Mouse (Mus musculus) myocyte (in vitro differentiated cells): ENCODE measurements around the gene Pitpnm3. TPM values are rescaled to one million over a fixed set of nuclear protein-coding genes. Genes with fewer than 3 reads are reported as not detected.

Source experiments
- H3K27me3 ChIP-seq: one replicate; pipeline ENCODE4 v1.6.1; 2011; ENCODE audit not compliant: control insufficient read depth, insufficient read depth, insufficient read length
- H3K36me3 ChIP-seq: one replicate; pipeline ENCODE4 v1.6.1; 2011; ENCODE audit not compliant: control insufficient read depth, insufficient read depth
- H3K4me2 ChIP-seq: one replicate; pipeline ENCODE4 v1.6.1; 2011; ENCODE audit warnings: low read depth, control low read depth
- H3K4me3 ChIP-seq: one replicate; pipeline ENCODE4 v1.5.1; 2011; ENCODE audit warnings: mild to moderate bottlenecking, control low read depth, moderate library complexity
- H3K79me2 ChIP-seq: one replicate; pipeline ENCODE4 v1.6.1; 2011; ENCODE audit not compliant: control insufficient read depth, insufficient read depth
- H3ac ChIP-seq: one replicate; pipeline ENCODE4 v1.6.1; 2011; ENCODE audit not compliant: control insufficient read depth, insufficient read length
- CEBPB ChIP-seq: IDR thresholded peaks from 2 replicates; pipeline ENCODE4 v1.6.1; 2011; ENCODE audit warnings: mild to moderate bottlenecking, moderate library complexity; ENCODE audit not compliant: poor library complexity, insufficient read depth, severe bottlenecking
- E2F4 ChIP-seq: IDR thresholded peaks from one replicate; pipeline ENCODE4 v1.6.1; 2011; ENCODE audit warnings: mild to moderate bottlenecking, control low read depth, moderate library complexity; ENCODE audit not compliant: insufficient read depth
- MAX ChIP-seq: IDR thresholded peaks from one replicate; pipeline ENCODE4 v1.6.1; 2011; ENCODE audit warnings: low read depth, mild to moderate bottlenecking, control low read depth
- MYOD1 ChIP-seq, 3 experiments: IDR thresholded peaks; one replicate each; pipeline ENCODE4 v1.6.1; 2011; ENCODE audit warnings: control low read depth in 2 of 3, low read depth in 2 of 3, mild to moderate bottlenecking in 2 of 3, moderate library complexity in 1 of 3; ENCODE audit not compliant: insufficient read length in 2 of 3, control insufficient read depth in 1 of 3
- MYOG ChIP-seq, 3 experiments: IDR thresholded peaks; one replicate each; pipeline ENCODE4 v1.6.1; 2011; ENCODE audit warnings: control low read depth in 2 of 3, low read depth in 2 of 3, mild to moderate bottlenecking in 2 of 3; ENCODE audit not compliant: insufficient read length in 2 of 3, control insufficient read depth in 1 of 3, insufficient read depth in 1 of 3
- POLR2A ChIP-seq: IDR thresholded peaks from one replicate; pipeline ENCODE4 v1.6.1; 2011; ENCODE audit warnings: low read depth, mild to moderate bottlenecking, control low read depth, moderate library complexity; ENCODE audit not compliant: insufficient read length
- POLR2AphosphoS2 ChIP-seq: IDR thresholded peaks from one replicate; pipeline ENCODE4 v1.6.1; 2011; ENCODE audit warnings: low read depth, control low read depth; ENCODE audit not compliant: insufficient read length
- REST ChIP-seq: IDR thresholded peaks from one replicate; pipeline ENCODE4 v1.6.1; 2011; ENCODE audit warnings: mild to moderate bottlenecking, control low read depth, moderate library complexity; ENCODE audit not compliant: insufficient read depth, insufficient read length
- SRF ChIP-seq: IDR thresholded peaks from one replicate; pipeline ENCODE4 v1.6.1; 2011; ENCODE audit warnings: low read depth; ENCODE audit not compliant: control insufficient read depth, insufficient read length
- TCF12 ChIP-seq: IDR thresholded peaks from one replicate; pipeline ENCODE4 v1.6.1; 2011; ENCODE audit warnings: mild to moderate bottlenecking, control low read depth; ENCODE audit not compliant: poor library complexity, insufficient read depth, severe bottlenecking
- TCF3 ChIP-seq: IDR thresholded peaks from one replicate; pipeline ENCODE4 v1.6.1; 2011; ENCODE audit warnings: low read depth, control low read depth; ENCODE audit not compliant: insufficient read length
- USF1 ChIP-seq: IDR thresholded peaks from one replicate; pipeline ENCODE4 v1.6.1; 2011; ENCODE audit warnings: low read depth, mild to moderate bottlenecking, control low read depth, moderate library complexity
- polyA plus RNA-seq: library from polyadenylated mRNA; unstranded; fragments of >200 nt; fragmentation: generic; extraction: Trizol; gene quantifications from one replicate; pipeline ENCODE4 v1.2.1, GENCODE M21; 2012; ENCODE audit warnings: missing spikeins

The Pitpnm3 gene
- polyA plus RNA-seq, 1 experiment = 0.04 TPM

GRCm38 (mm10) chr11:72026516-72026915 lies 109.1 kb downstream of the Pitpnm3 start:
- peaks cover 23% of the 10 kb centered on the region for H3K27me3 ChIP-seq
- TF ChIP-seq TCF3 (no peak), POLR2AphosphoS2 (no peak), USF1 (no peak), TCF12 (no peak), SRF (no peak), MYOG (IDR thresholded peaks at IDR 0.05; ENCODE audit: control insufficient read depth in 1 of 3, insufficient read depth in 1 of 3, insufficient read length in 2 of 3, low read depth in 2 of 3) (no peak), MYOD1 (IDR thresholded peaks at IDR 0.05; ENCODE audit: control insufficient read depth in 1 of 3, insufficient read length in 2 of 3, low read depth in 2 of 3) (no peak), REST (no peak), POLR2A (no peak), E2F4 (no peak), MAX (no peak), CEBPB (no peak)
- no peak overlapping the region for H3K4me3 ChIP-seq
- no peak overlapping the region for H3ac ChIP-seq
- no peaks in the 10 kb centered on the region for H3K79me2 ChIP-seq
- H3K4me2 ChIP-seq = no peak overlapping the region
- H3K36me3 ChIP-seq = no peaks in the 10 kb centered on the region

GRCm38 (mm10) chr11:72025843-72026242 lies 109.7 kb downstream of the Pitpnm3 start:
- TF ChIP-seq TCF3 (no peak), POLR2A (no peak), USF1 (no peak), TCF12 (no peak), POLR2AphosphoS2 (no peak), REST (no peak), MYOG (IDR thresholded peaks at IDR 0.05; ENCODE audit: control insufficient read depth in 1 of 3, insufficient read depth in 1 of 3, insufficient read length in 2 of 3, low read depth in 2 of 3) (no peak), MAX (no peak), E2F4 (no peak), SRF (no peak), MYOD1 (IDR thresholded peaks at IDR 0.05; ENCODE audit: control insufficient read depth in 1 of 3, insufficient read length in 2 of 3, low read depth in 2 of 3) (no peak), CEBPB (no peak)
- Histone ChIP-seq H3K4me3 (no peak overlapping the region), H3K79me2 (no peaks in the 10 kb centered on the region)

GRCm38 (mm10) chr11:72024193-72024781 lies 111.3 kb downstream of the Pitpnm3 start:
- Histone ChIP-seq H3K36me3 (no peaks in the 10 kb centered on the region), H3ac (no peak overlapping the region), H3K79me2 (no peaks in the 10 kb centered on the region), H3K27me3 (peaks cover 27% of the 10 kb centered on the region), H3K4me2 (peak overlapping the region; percentile 56), H3K4me3 (no peak overlapping the region)
- TF ChIP-seq MYOG (IDR thresholded peaks at IDR 0.05; ENCODE audit: control insufficient read depth in 1 of 3, insufficient read depth in 1 of 3, insufficient read length in 2 of 3, low read depth in 2 of 3) = no peak
- TF ChIP-seq MAX = no peak
- TF ChIP-seq TCF3 = no peak
- TF ChIP-seq SRF = no peak
- no peak for TF ChIP-seq MYOD1 (IDR thresholded peaks at IDR 0.05; ENCODE audit: control insufficient read depth in 1 of 3, insufficient read length in 2 of 3, low read depth in 2 of 3)
- TF ChIP-seq CEBPB = no peak
- no peak for TF ChIP-seq POLR2A
- TF ChIP-seq E2F4 = no peak
- no peak for TF ChIP-seq REST
- no peak for TF ChIP-seq POLR2AphosphoS2
- no peak for TF ChIP-seq TCF12
- TF ChIP-seq USF1 = no peak

More at GRCm38 (mm10) chr11:72025843-72026242, 109.7 kb downstream of the Pitpnm3 start:
- Histone ChIP-seq H3K27me3 (peaks cover 27% of the 10 kb centered on the region), H3K4me2 (no peak overlapping the region), H3K36me3 (no peaks in the 10 kb centered on the region), H3ac (no peak overlapping the region)

GRCm38 (mm10) chr11:72023581-72023980 lies 112.0 kb downstream of the Pitpnm3 start:
- Histone ChIP-seq H3K36me3 (no peaks in the 10 kb centered on the region), H3K4me3 (no peak overlapping the region), H3ac (no peak overlapping the region), H3K4me2 (peak overlapping the region; percentile 56), H3K79me2 (no peaks in the 10 kb centered on the region), H3K27me3 (peaks cover 28% of the 10 kb centered on the region)
- TF ChIP-seq CEBPB (no peak), REST (no peak), POLR2A (no peak), TCF12 (no peak), MAX (no peak), MYOD1 (IDR thresholded peaks at IDR 0.05; ENCODE audit: control insufficient read depth in 1 of 3, insufficient read length in 2 of 3, low read depth in 2 of 3) (no peak)

GRCm38 (mm10) chr11:72022827-72023226 lies 112.8 kb downstream of the Pitpnm3 start:
- Histone ChIP-seq H3K79me2 (no peaks in the 10 kb centered on the region), H3K27me3 (peaks cover 30% of the 10 kb centered on the region), H3ac (no peak overlapping the region), H3K36me3 (no peaks in the 10 kb centered on the region), H3K4me2 (no peak overlapping the region), H3K4me3 (no peak overlapping the region)
- no peak for TF ChIP-seq MYOG (IDR thresholded peaks at IDR 0.05; ENCODE audit: control insufficient read depth in 1 of 3, insufficient read depth in 1 of 3, insufficient read length in 2 of 3, low read depth in 2 of 3)
